Mouse (Mus musculus) stomach, postnatal 0 days (tissue): Measurements from ENCODE around the gene Dcaf8. TPM values are rescaled to one million over a fixed set of nuclear protein-coding genes. Genes with fewer than 3 reads are reported as not detected.

Source experiments
- ATAC-seq: fragments of 200-750 bp; cut with Nextera tagmentation; 2 replicates; pipeline ENCODE4 v1.8.0; 2017; ENCODE audit not compliant: low FRiP score, low TSS enrichment
- DNase-seq: peaks from one replicate; pipeline ENCODE4 v3.0.0-alpha.2; 2016; ENCODE audit warnings: low spot score
- H3K27ac ChIP-seq: fragments of 300-500 bp; sonication (generic); replicated peaks from 2 replicates; pipeline ENCODE4 v1.5.1; 2014; ENCODE audit warnings: mild to moderate bottlenecking, control low read depth
- H3K27me3 ChIP-seq: fragments of 300-500 bp; sonication (generic); 2 replicates; pipeline ENCODE4 v1.6.1; 2014; ENCODE audit warnings: low read length; ENCODE audit not compliant: control insufficient read depth, insufficient read depth
- H3K36me3 ChIP-seq: fragments of 300-500 bp; sonication (generic); 2 replicates; pipeline ENCODE4 v1.6.1; 2014; ENCODE audit warnings: low read length, mixed read lengths; ENCODE audit not compliant: control insufficient read depth, insufficient read depth
- H3K4me1 ChIP-seq: fragments of 300-500 bp; sonication (generic); replicated peaks from 2 replicates; pipeline ENCODE4 v1.6.1; 2014; ENCODE audit warnings: antibody characterized with exemption; ENCODE audit not compliant: control insufficient read depth, insufficient read depth
- H3K4me2 ChIP-seq: fragments of 300-500 bp; sonication (generic); replicated peaks from 2 replicates; pipeline ENCODE4 v1.6.1; 2014; ENCODE audit warnings: low read depth, mild to moderate bottlenecking, control low read depth, moderate library complexity
- H3K4me3 ChIP-seq: fragments of 300-500 bp; sonication (generic); 2 replicates; pipeline ENCODE4 v1.5.1; 2014; ENCODE audit warnings: low read depth, low read length, control low read depth
- H3K9ac ChIP-seq: fragments of 300-500 bp; sonication (generic); 2 replicates; pipeline ENCODE4 v1.6.1; 2014; ENCODE audit warnings: mild to moderate bottlenecking, low read length, control low read depth, mixed read lengths
- H3K9me3 ChIP-seq: fragments of 300-500 bp; sonication (generic); 2 replicates; pipeline ENCODE4 v1.6.1; 2016; ENCODE audit warnings: low read length; ENCODE audit not compliant: control insufficient read depth
- CTCF ChIP-seq: IDR thresholded peaks from 2 replicates; pipeline ENCODE4 v1.5.1; 2016; ENCODE audit warnings: antibody characterized with exemption, low read depth, mild to moderate bottlenecking, moderate library complexity
- EP300 ChIP-seq: optimal IDR thresholded peaks from 2 replicates; pipeline ENCODE3; 2016; ENCODE audit warnings: antibody characterized with exemption
- WGBS: fragments of 180-500 bp; shearing (Covaris S2); extraction: QIAGEN DNeasy Blood & Tissue Kit; methylation state at CpG from one replicate; pipeline ENCODE4 v1.1.7; 2014; 5-methylcytosine and 5-hydroxymethylcytosine counted together
- polyA plus RNA-seq: library from polyadenylated mRNA; unstranded; fragments of >200 nt; fragmentation: Nextera tagmentation; extraction: Ambion mirVana; gene quantifications from 2 replicates; pipeline ENCODE4 v1.2.1, GENCODE M21; 2015

Gene Dcaf8
- polyA plus RNA-seq, 1 experiment from 2014 or later, result 57.0 TPM

DNA sequence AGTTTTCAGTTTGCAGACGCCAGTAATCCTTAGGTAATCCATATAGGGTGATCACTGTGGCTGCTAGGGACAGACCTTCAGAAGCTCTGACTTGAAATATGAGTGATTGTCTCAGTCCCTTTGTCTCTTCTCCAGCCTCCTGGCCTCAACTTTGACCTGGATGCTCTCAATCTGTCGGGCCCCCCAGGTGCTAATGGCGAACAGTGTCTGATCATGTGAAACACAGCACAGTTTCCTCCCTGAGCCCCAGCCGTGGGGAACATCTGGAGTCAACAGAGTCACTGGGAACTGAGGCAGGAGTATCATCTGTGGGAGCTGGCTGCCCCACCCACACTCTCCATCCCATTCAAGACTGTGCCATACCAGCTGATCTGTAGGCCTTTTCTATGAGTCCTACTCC lies 13.8 kb upstream of the Dcaf8 start:
- no peaks in the 10 kb centered on the region for H3K27me3 ChIP-seq
- no peaks in the 10 kb centered on the region for H3K9me3 ChIP-seq
- ATAC-seq, result no peak
- H3K4me2 ChIP-seq, result no peak overlapping the region
- no peak for DNase-seq
- H3K9ac ChIP-seq, result no peak overlapping the region
- 76% methylated on average over 4 of the region's 4 CpGs for WGBS
- no peak overlapping the region for H3K4me3 ChIP-seq
- TF ChIP-seq CTCF (no peak), EP300 (no peak)
- H3K27ac ChIP-seq, result 0 out of 2 replicates have a peak overlapping the region, but pooled peaks have one; percentile 45
- H3K36me3 ChIP-seq, result peaks cover 25% of the 10 kb centered on the region
- no peaks in the 10 kb centered on the region for H3K4me1 ChIP-seq

DNA sequence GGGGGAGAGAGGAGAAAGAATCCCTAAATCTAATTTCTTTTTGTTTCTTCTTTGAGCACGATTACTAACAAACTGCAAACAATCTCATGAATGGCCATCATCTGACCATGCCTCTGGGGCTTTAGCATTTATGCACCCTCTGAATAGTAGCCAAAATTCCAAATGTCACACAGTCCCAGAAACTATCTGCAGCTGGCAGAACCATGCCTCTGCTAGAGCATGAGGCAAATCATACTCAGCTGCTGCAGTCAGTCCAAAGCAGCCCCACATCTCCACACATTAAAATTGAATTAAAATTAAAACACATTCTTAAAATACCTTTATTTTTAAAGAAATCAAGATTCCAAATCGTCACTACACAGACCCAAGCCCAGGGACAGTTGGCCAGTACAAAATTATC lies 7.7 kb upstream of the Dcaf8 start:
- Histone ChIP-seq H3K4me2 (no peak overlapping the region), H3K4me1 (no peaks in the 10 kb centered on the region), H3K9me3 (no peaks in the 10 kb centered on the region), H3K27ac (no peak overlapping the region), H3K4me3 (no peak overlapping the region), H3K27me3 (no peaks in the 10 kb centered on the region), H3K36me3 (peaks cover 2% of the 10 kb centered on the region; the same call in 1 of the 2 replicates), H3K9ac (no peak overlapping the region)
- no peak for ATAC-seq
- DNase-seq, result no peak
- TF ChIP-seq EP300 (no peak), CTCF (no peak)
- 68% methylated on average over 2 of the region's 2 CpGs for WGBS

DNA sequence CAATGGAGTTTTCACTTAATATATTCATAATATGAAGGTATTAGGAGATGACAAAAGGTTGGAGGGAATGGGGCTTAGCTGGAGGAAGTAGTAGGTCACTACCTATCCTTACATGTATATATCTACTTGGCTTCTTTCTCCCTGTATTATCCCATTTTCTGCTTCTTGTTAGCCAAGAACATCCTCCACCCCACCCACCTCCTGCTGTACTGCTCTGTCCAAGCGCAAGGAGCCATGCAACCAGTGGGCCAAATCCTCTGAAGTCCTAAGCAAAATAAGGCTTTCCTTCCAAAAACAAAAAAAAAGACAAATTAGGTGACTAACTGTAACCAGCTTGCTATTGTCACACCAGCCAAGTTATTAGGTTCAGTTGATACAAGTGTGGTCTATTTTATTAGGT lies 7.1 kb upstream of the Dcaf8 start:
- Histone ChIP-seq H3K4me2 (no peak overlapping the region), H3K27ac (no peak overlapping the region), H3K27me3 (no peaks in the 10 kb centered on the region), H3K36me3 (no peaks in the 10 kb centered on the region), H3K4me3 (no peak overlapping the region), H3K9ac (no peak overlapping the region), H3K4me1 (no peaks in the 10 kb centered on the region), H3K9me3 (no peaks in the 10 kb centered on the region)
- 81% methylated on average over 1 of the region's 1 CpGs for WGBS
- DNase-seq (no peak), ATAC-seq (no peak)
- TF ChIP-seq CTCF (no peak), EP300 (no peak)

DNA sequence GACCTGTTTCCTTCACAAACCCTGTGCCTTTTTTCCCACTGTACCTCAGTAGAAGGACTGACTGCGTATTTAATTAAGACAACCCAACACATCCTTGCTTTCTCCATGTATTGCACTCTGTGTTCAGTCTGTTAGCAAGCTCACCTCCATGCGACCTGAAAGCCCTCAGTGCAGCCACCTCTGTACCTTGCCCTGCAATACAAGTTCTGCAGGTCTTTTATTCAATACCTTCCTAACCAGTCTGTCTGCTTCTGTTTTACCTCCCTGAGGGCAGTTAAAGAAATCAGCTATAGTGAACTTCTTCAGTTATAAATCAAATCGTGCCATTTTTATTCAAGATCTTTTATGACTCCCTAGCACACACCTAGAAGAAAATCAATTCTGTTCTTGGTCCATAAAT lies 6.4 kb upstream of the Dcaf8 start:
- H3K4me3 ChIP-seq, result no peak overlapping the region
- no peaks in the 10 kb centered on the region for H3K27me3 ChIP-seq
- TF ChIP-seq CTCF (no peak), EP300 (peak; percentile 69)
- H3K36me3 ChIP-seq, result no peaks in the 10 kb centered on the region
- H3K9ac ChIP-seq, result no peak overlapping the region
- H3K27ac ChIP-seq, result no peak overlapping the region
- ATAC-seq (no peak), DNase-seq (peak; percentile 32)
- H3K4me2 ChIP-seq, result no peak overlapping the region
- H3K4me1 ChIP-seq, result no peaks in the 10 kb centered on the region
- H3K9me3 ChIP-seq, result no peaks in the 10 kb centered on the region
- WGBS, result 63% methylated on average over 3 of the region's 3 CpGs

DNA sequence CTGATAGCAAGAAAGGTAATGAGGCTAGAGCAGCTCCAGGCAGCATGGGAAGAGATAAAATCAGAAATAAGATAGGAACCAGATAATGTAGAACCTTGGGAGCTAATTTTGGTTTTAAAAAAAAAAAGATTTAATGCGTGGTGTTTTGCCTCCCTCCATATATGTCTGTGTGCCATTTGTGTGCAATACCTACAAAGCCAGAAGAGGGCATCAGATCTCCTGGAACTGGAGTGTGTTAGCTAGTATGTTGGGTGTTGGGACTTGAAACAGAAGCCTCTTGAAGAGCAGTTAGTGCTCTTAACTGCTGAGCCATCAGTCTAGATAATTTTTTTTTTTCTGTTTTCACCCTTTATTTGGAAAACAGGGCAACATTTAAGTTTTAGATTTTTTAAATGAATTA lies 4.3 kb upstream of the Dcaf8 start:
- Histone ChIP-seq H3K27me3 (no peaks in the 10 kb centered on the region), H3K27ac (no peak overlapping the region), H3K36me3 (no peaks in the 10 kb centered on the region), H3K4me1 (no peaks in the 10 kb centered on the region), H3K9ac (no peak overlapping the region), H3K9me3 (no peaks in the 10 kb centered on the region), H3K4me2 (no peak overlapping the region), H3K4me3 (no peak overlapping the region)
- ATAC-seq (no peak), DNase-seq (peak; percentile 64)
- no peak for TF ChIP-seq EP300
- TF ChIP-seq CTCF, result peak; percentile 83
- 10% methylated on average over 1 of the region's 1 CpGs for WGBS

DNA sequence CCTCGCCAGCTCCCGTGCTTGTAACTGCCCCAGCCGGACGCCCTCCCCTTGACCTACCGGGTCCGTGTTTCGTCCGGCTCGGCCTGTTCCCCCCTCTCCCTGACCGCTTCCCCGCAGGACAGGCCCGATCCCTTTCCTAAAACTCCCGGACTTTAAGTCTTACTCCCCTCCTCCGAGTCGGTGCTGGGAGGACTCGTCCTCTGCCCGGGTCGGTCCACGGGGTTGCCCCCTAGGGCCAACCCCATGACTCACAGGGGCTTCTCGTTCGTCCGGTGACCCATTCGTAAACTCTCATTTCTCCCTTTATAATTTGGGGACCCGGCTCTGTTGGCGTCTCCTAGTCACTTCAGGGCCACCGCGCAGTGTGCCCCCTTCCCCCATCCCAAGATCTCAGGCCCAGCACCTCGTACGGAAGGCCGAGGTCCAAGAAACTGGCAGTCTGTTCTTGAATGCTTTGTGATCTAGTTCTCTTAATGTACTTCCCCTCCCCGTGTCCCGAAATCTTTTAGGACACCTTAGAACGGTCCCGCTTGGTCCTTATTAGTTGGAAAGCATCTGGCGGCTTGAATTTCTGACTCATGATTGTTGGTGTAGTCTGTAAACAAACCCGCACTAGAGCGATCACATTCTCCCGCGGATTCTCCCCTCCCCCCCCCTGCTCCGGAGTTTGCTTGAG lies 533 bp downstream of the Dcaf8 start:
- Histone ChIP-seq H3K4me2 (peak overlapping the region; percentile 76), H3K9me3 (no peaks in the 10 kb centered on the region)
- no peak for TF ChIP-seq EP300
- no peak for TF ChIP-seq CTCF

More for the DNA sequence above, 533 bp downstream of the Dcaf8 start:
- Histone ChIP-seq H3K9ac (peak overlapping the region; percentile 100), H3K36me3 (peaks cover 3% of the 10 kb centered on the region), H3K4me1 (no peaks in the 10 kb centered on the region), H3K4me3 (peak overlapping the region; percentile 99), H3K27ac (peak overlapping the region; percentile 99), H3K27me3 (no peaks in the 10 kb centered on the region)
- ATAC-seq (peak; percentile 44), DNase-seq (peak; percentile 71)
- WGBS, result under 1% methylated on average over 38 of the region's 40 CpGs
